Mouse (Mus musculus) liver, postnatal 0 days (tissue): ENCODE measurements around the gene Pdcd1lg2.

ENCODE experiments used
- CTCF ChIP-seq: sonication (generic); IDR thresholded peaks from 2 replicates; pipeline ENCODE4 v1.5.1; 2016; ENCODE audit warnings: antibody characterized with exemption, low read depth
- EP300 ChIP-seq: IDR thresholded peaks from 2 replicates; pipeline ENCODE4 v1.6.1; 2016; ENCODE audit warnings: antibody characterized with exemption, low read depth, mild to moderate bottlenecking

GRCm38 (mm10) chr19:29475210-29475620, 64.5 kb downstream of the Pdcd1lg2 start:
- TF ChIP-seq CTCF = no peak
- no peak for TF ChIP-seq EP300
